Mouse (Mus musculus): ENCODE measurements at regions not wholly inside any gene's neighbourhood (a gene's known extent, or its start where the extent isn't known, plus 50 kb on each side); places are given as distances from the start of the nearest gene placed in this dataset.

- DNase-seq: no peak
Observed at GRCm38 (mm10) chr1:73425049-73425448, 409.3 kb upstream of the Tnp1 start.

- DNase-seq: no peak
Observed at GRCm38 (mm10) chr1:73418196-73418595, 402.5 kb upstream of the Tnp1 start.

GRCm38 (mm10) chr1:73411452-73411851 lies 395.7 kb upstream of the Tnp1 start:
- no peak for DNase-seq

- DNase-seq: peak; percentile 7 to 22
Observed at GRCm38 (mm10) chr1:73399178-73399577, 383.5 kb upstream of the Tnp1 start.

- no peak for DNase-seq
Observed at GRCm38 (mm10) chr1:73395034-73395433, 379.3 kb upstream of the Tnp1 start.

- no peak for DNase-seq
Observed at GRCm38 (mm10) chr1:73394466-73394865, 378.8 kb upstream of the Tnp1 start.

GRCm38 (mm10) chr1:73392077-73392476 lies 376.4 kb upstream of the Tnp1 start:
- DNase-seq: no peak

GRCm38 (mm10) chr1:73389976-73390375 lies 374.3 kb upstream of the Tnp1 start:
- no peak for DNase-seq

- no peak for DNase-seq
Observed at GRCm38 (mm10) chr1:73389174-73389573, 373.5 kb upstream of the Tnp1 start.

GRCm38 (mm10) chr1:73381578-73381977 lies 365.9 kb upstream of the Tnp1 start:
- no peak for DNase-seq

- no peak for DNase-seq
Observed at GRCm38 (mm10) chr1:73374531-73375375, 359.0 kb upstream of the Tnp1 start.

- no peak for DNase-seq
Observed at GRCm38 (mm10) chr1:73368222-73368621, 352.5 kb upstream of the Tnp1 start.

- no peak for DNase-seq
Observed at GRCm38 (mm10) chr1:73365842-73366241, 350.1 kb upstream of the Tnp1 start.

GRCm38 (mm10) chr1:73364300-73364683 lies 348.6 kb upstream of the Tnp1 start:
- DNase-seq: no peak

GRCm38 (mm10) chr1:73363549-73364299 lies 348.0 kb upstream of the Tnp1 start:
- peak; percentile 59 to 88 for DNase-seq

- DNase-seq: peak; percentile 55 to 76
Observed at GRCm38 (mm10) chr1:73362122-73362521, 346.4 kb upstream of the Tnp1 start.

GRCm38 (mm10) chr1:73361300-73361699 lies 345.6 kb upstream of the Tnp1 start:
- no peak for DNase-seq

GRCm38 (mm10) chr1:73354447-73354846 lies 338.7 kb upstream of the Tnp1 start:
- no peak for DNase-seq

GRCm38 (mm10) chr1:73348476-73348875 lies 332.8 kb upstream of the Tnp1 start:
- no peak for DNase-seq

- no peak for DNase-seq
Observed at GRCm38 (mm10) chr1:73344587-73344986, 328.9 kb upstream of the Tnp1 start.

- DNase-seq: peak; percentile 24 to 52
Observed at GRCm38 (mm10) chr1:73341911-73342310, 326.2 kb upstream of the Tnp1 start.

GRCm38 (mm10) chr1:73337401-73337800 lies 321.7 kb upstream of the Tnp1 start:
- DNase-seq: no peak

GRCm38 (mm10) chr1:73309556-73309955 lies 293.8 kb upstream of the Tnp1 start:
- no peak for DNase-seq

- DNase-seq: no peak
Observed at GRCm38 (mm10) chr1:73308420-73308819, 292.7 kb upstream of the Tnp1 start.
